Mouse (Mus musculus): ENCODE measurements around the gene Pygb.

GRCm38 (mm10) chr2:150787234-150787771 is 768 bp downstream of the Pygb start:
- no peak for TF ChIP-seq CTCF (IDR thresholded peaks at IDR 0.05; ENCODE audit: control insufficient read depth, insufficient read depth, insufficient read length)
- no peak for TF ChIP-seq USF1 (IDR thresholded peaks at IDR 0.05; ENCODE audit: low read depth)
- no peak for TF ChIP-seq MYOD1 (IDR thresholded peaks at IDR 0.05; ENCODE audit: control insufficient read depth, insufficient read length, low read depth)
- TF ChIP-seq CEBPB (IDR thresholded peaks at IDR 0.05; ENCODE audit: low read depth): no peak
- no peak for TF ChIP-seq MYOG (IDR thresholded peaks at IDR 0.05; ENCODE audit: control insufficient read depth, extremely low read depth, insufficient read length)
- TF ChIP-seq MAX (IDR thresholded peaks at IDR 0.05): no peak
- TF ChIP-seq FOSL1 (IDR thresholded peaks at IDR 0.05; ENCODE audit: insufficient read depth, low read length, poor library complexity, severe bottlenecking): no peak
